Mouse (Mus musculus) CH12.LX (cell line): ENCODE data around the gene Sun1.

Experiments
- CHD2 ChIP-seq: IDR thresholded peaks from 2 replicates; pipeline ENCODE4 v1.6.1; 2011; ENCODE audit warnings: low read length, improper control_type of control experiment
- CTCF ChIP-seq, 2 experiments: IDR thresholded peaks in 1 of 2; conservative IDR thresholded peaks in 1 of 2; 2 replicates each; pipeline ENCODE4 v1.5.1; 2011 to 2012; ENCODE audit warnings: low read depth in 2 of 2, low read length in 2 of 2, improper control_type of control experiment in 1 of 2, inconsistent platforms in 1 of 2, mild to moderate bottlenecking in 1 of 2, moderate library complexity in 1 of 2
- HCFC1 ChIP-seq: IDR thresholded peaks from 2 replicates; pipeline ENCODE4 v1.6.1; 2012; ENCODE audit warnings: low read depth, mild to moderate bottlenecking, inconsistent platforms, low read length, improper control_type of control experiment
- MAX ChIP-seq: IDR thresholded peaks from 2 replicates; pipeline ENCODE4 v1.6.1; 2011; ENCODE audit warnings: low read length, improper control_type of control experiment
- MEF2A ChIP-seq: IDR thresholded peaks from 2 replicates; pipeline ENCODE4 v1.6.1; 2014; ENCODE audit warnings: low read depth, mild to moderate bottlenecking, inconsistent platforms, low read length, improper control_type of control experiment, borderline replicate concordance
- NELFE ChIP-seq: IDR thresholded peaks from 2 replicates; pipeline ENCODE4 v1.6.1; 2011; ENCODE audit warnings: low read depth, low read length, improper control_type of control experiment
- PAX5 ChIP-seq: IDR thresholded peaks from 2 replicates; pipeline ENCODE4 v1.6.1; 2012; ENCODE audit warnings: low read length, inconsistent platforms, mixed read lengths
- POLR2A ChIP-seq: IDR thresholded peaks from 2 replicates; pipeline ENCODE4 v1.6.1; 2011; ENCODE audit warnings: low read depth, mild to moderate bottlenecking, improper control_type of control experiment, low read length
- SIN3A ChIP-seq: IDR thresholded peaks from 2 replicates; pipeline ENCODE4 v1.6.1; 2012; ENCODE audit warnings: low read length, improper control_type of control experiment, inconsistent platforms
- ZMIZ1 ChIP-seq: IDR thresholded peaks from 2 replicates; pipeline ENCODE4 v1.6.1; 2012; ENCODE audit warnings: low read depth, mild to moderate bottlenecking, inconsistent platforms, low read length, improper control_type of control experiment

GRCm38 (mm10) chr5:139183601-139184000 is 16.8 kb upstream of the Sun1 start:
- TF ChIP-seq CHD2 (no peak), PAX5 (no peak), SIN3A (no peak), MAX (no peak), CTCF (conservative IDR thresholded peaks at IDR 0.05 in 1 of 2, IDR thresholded peaks at IDR 0.05 in 1 of 2; ENCODE audit: low read depth in 2 of 2, low read length in 2 of 2) (no peak), POLR2A (no peak), HCFC1 (no peak), ZMIZ1 (no peak), MEF2A (no peak), NELFE (no peak)
